Comparison of ENCODE assay signal across 22 mouse cellular contexts in genomic region chr7:28395425-28395824, GRCm38 (mm10). TPM values are rescaled to one million over a fixed set of nuclear protein-coding genes. Genes with fewer than 3 reads are reported as not detected.
DNase-seq lines count a peak whose midpoint lies in the region; ATAC-seq and TF ChIP-seq lines count a peak whose summit lies in the region.
"Had no signal": no experiment of that assay in that cellular context is flagged by ENCODE, and none has a peak within 500 bp of the region (broad histone marks: within the 10 kb centered on the region; RNA-seq: fewer than 3 reads in every experiment).

No protein-coding gene starts in this region.

- no peak for TF ChIP-seq CTCF in liver, postnatal 0 days (IDR thresholded peaks at IDR 0.05; ENCODE audit: low read depth)

- no peak overlapping the region for H3K27ac ChIP-seq in heart, embryonic 10.5 days
- no peak overlapping the region for H3K27ac ChIP-seq in heart, embryonic 12.5 days (ENCODE audit: poor library complexity, severe bottlenecking)
- H3K27ac ChIP-seq in liver, embryonic 13.5 days: 0 out of 2 replicates have a peak overlapping the region, but pooled peaks have one; percentile 5
- H3K27ac ChIP-seq in liver, postnatal 0 days (ENCODE audit: low read depth): no peak overlapping the region

- H3K9me3 ChIP-seq in heart, embryonic 10.5 days: no peaks in the 10 kb centered on the region
- no peaks in the 10 kb centered on the region for H3K9me3 ChIP-seq in heart, embryonic 12.5 days (replicated peaks)
- no peaks in the 10 kb centered on the region for H3K9me3 ChIP-seq in liver, embryonic 13.5 days (replicated peaks)
- H3K9me3 ChIP-seq in liver, postnatal 0 days (ENCODE audit: low read length): no peaks in the 10 kb centered on the region
- H3K9me3 ChIP-seq: G1E had no signal

- H3K4me2 ChIP-seq in heart, embryonic 12.5 days: no peak overlapping the region
- H3K4me2 ChIP-seq in liver, embryonic 13.5 days: no peak overlapping the region
- H3K4me2 ChIP-seq in liver, postnatal 0 days (ENCODE audit: low read depth, low read length): no peak overlapping the region

- no peaks in the 10 kb centered on the region for H3K27me3 ChIP-seq in heart, embryonic 10.5 days (ENCODE audit: insufficient read depth, poor library complexity, severe bottlenecking)
- no peaks in the 10 kb centered on the region for H3K27me3 ChIP-seq in heart, embryonic 12.5 days (replicated peaks)
- H3K27me3 ChIP-seq in liver, embryonic 13.5 days: no peaks in the 10 kb centered on the region
- no peaks in the 10 kb centered on the region for H3K27me3 ChIP-seq in liver, postnatal 0 days (ENCODE audit: insufficient read depth, low read length)
- H3K27me3 ChIP-seq: CH12.LX, Patski had no signal

- ATAC-seq in heart, embryonic 12.5 days (ENCODE audit: insufficient number of reproducible peaks, low FRiP score): no peak
- ATAC-seq in liver, embryonic 13.5 days (ENCODE audit: low read depth): no peak
- ATAC-seq in liver, postnatal 0 days: no peak
- ATAC-seq: activated CD4-positive, CD25-positive, alpha-beta regulatory T cell, adult 4 months; CD4-positive, CD25-positive, alpha-beta regulatory T cell, adult 4 months; Patski had no signal

- intact Hi-C loops in heart, postnatal 14 days (cut with DNase I): no loop called here

- peaks cover 17% of the 10 kb centered on the region for H3K4me1 ChIP-seq in heart, embryonic 10.5 days
- H3K4me1 ChIP-seq in heart, embryonic 12.5 days (replicated peaks): peaks cover 20% of the 10 kb centered on the region
- H3K4me1 ChIP-seq in liver, embryonic 13.5 days (replicated peaks): peaks cover 23% of the 10 kb centered on the region
- peaks cover 15% of the 10 kb centered on the region for H3K4me1 ChIP-seq in liver, postnatal 0 days (ENCODE audit: insufficient read depth)

- no peak overlapping the region for H3K9ac ChIP-seq in heart, embryonic 12.5 days
- no peak overlapping the region for H3K9ac ChIP-seq in liver, embryonic 13.5 days
- H3K9ac ChIP-seq in liver, postnatal 0 days (replicated peaks): no peak overlapping the region

- TF ChIP-seq EP300 in liver, postnatal 0 days (IDR thresholded peaks at IDR 0.05; ENCODE audit: low read depth): no peak

- H3K36me3 ChIP-seq in heart, embryonic 10.5 days: peaks cover 62% of the 10 kb centered on the region
- H3K36me3 ChIP-seq in heart, embryonic 12.5 days: peaks cover 60% of the 10 kb centered on the region
- peaks cover 62% of the 10 kb centered on the region for H3K36me3 ChIP-seq in liver, embryonic 13.5 days
- peaks cover 49% of the 10 kb centered on the region for H3K36me3 ChIP-seq in liver, postnatal 0 days (replicated peaks; ENCODE audit: insufficient read depth, low read length)

- no peak overlapping the region for H3K4me3 ChIP-seq in heart, embryonic 10.5 days
- H3K4me3 ChIP-seq in heart, embryonic 12.5 days: no peak overlapping the region
- H3K4me3 ChIP-seq in liver, embryonic 13.5 days (replicated peaks): no peak overlapping the region
- H3K4me3 ChIP-seq in liver, postnatal 0 days (ENCODE audit: low read depth, low read length): no peak overlapping the region

- WGBS in heart, embryonic 10.5 days: 92% methylated on average over 4 of the region's 4 CpGs
- 94% methylated on average over 4 of the region's 4 CpGs for whole genome bisulfite sequencing in heart, embryonic 12.5 days
- WGBS in liver, embryonic 13.5 days (ENCODE audit: insufficient replicate concordance): 89% methylated on average over 4 of the region's 4 CpGs
- 91% methylated on average over 4 of the region's 4 CpGs for WGBS in liver, postnatal 0 days (ENCODE audit: insufficient replicate concordance)

- peak; percentile 89 for DNase-seq in heart, adult 11 months
- no peak for DNase-seq in heart, postnatal 14 days
- DNase-seq in heart, embryonic 10.5 days (ENCODE audit: low spot score): peak; percentile 58
- no peak for DNase-seq in liver, embryonic 13.5 days
- no peak for DNase-seq in liver, postnatal 0 days
- DNase-seq: adrenal gland, adult 2 months; adrenal gland, adult 8-10 months; adrenal gland, postnatal 10 days; adrenal gland, postnatal 14 days; adrenal gland, postnatal 25 days; adrenal gland, postnatal 36 days; B cell, adult 2 months; cerebellum, adult 11 months; cerebellum, adult 11-12 months; cerebellum, adult 18-20 months had no signal

RNA-seq across cellular contexts. Expression of gene Paf1, which starts 2.7 kb away (rescaled TPM):
- 10 to 100 TPM; 46.2 to 47.7 TPM for total RNA-seq in heart, postnatal 14 days (2021)
- 79.8 and 81.3 TPM in 2 replicates for polyA plus RNA-seq in heart, embryonic 10.5 days (2016; fragmentation: Nextera tagmentation; extraction: Ambion mirVana)
- polyA plus RNA-seq in heart, embryonic 12.5 days (2016; fragmentation: Nextera tagmentation; extraction: Ambion mirVana): 68.5 and 70.4 TPM in 2 replicates
- polyA plus RNA-seq in liver, embryonic 13.5 days (2015; fragmentation: Nextera tagmentation; extraction: Ambion mirVana): 30.7 and 33.4 TPM in 2 replicates
- polyA plus RNA-seq in liver, postnatal 0 days (2015; fragmentation: Nextera tagmentation; extraction: Ambion mirVana): 16.9 and 21.1 TPM in 2 replicates

RNA-seq across cellular contexts. Expression of gene Med29, which starts 2.9 kb away (rescaled TPM):
- 10 to 100 TPM; 18.4 to 19.9 TPM for total RNA-seq in heart, postnatal 14 days (2021)
- 58.8 and 62.0 TPM in 2 replicates for polyA plus RNA-seq in heart, embryonic 10.5 days (2016; fragmentation: Nextera tagmentation; extraction: Ambion mirVana)
- 45.4 and 46.5 TPM in 2 replicates for polyA plus RNA-seq in heart, embryonic 12.5 days (2016; fragmentation: Nextera tagmentation; extraction: Ambion mirVana)
- polyA plus RNA-seq in liver, embryonic 13.5 days (2015; fragmentation: Nextera tagmentation; extraction: Ambion mirVana): 28.1 and 31.8 TPM in 2 replicates
- polyA plus RNA-seq in liver, postnatal 0 days (2015; fragmentation: Nextera tagmentation; extraction: Ambion mirVana): 18.0 and 18.6 TPM in 2 replicates

RNA-seq across cellular contexts. Expression of gene Zfp36, which starts 15.4 kb away (rescaled TPM):
- 10 to 100 TPM; 25.7 to 27.6 TPM for total RNA-seq in heart, postnatal 14 days (2021)
- polyA plus RNA-seq in heart, embryonic 10.5 days (2016; fragmentation: Nextera tagmentation; extraction: Ambion mirVana): 13.7 and 15.1 TPM in 2 replicates
- polyA plus RNA-seq in heart, embryonic 12.5 days (2016; fragmentation: Nextera tagmentation; extraction: Ambion mirVana): 15.9 and 16.5 TPM in 2 replicates
- 4.7 and 6.3 TPM in 2 replicates for polyA plus RNA-seq in liver, embryonic 13.5 days (2015; fragmentation: Nextera tagmentation; extraction: Ambion mirVana)
- 13.5 and 21.1 TPM in 2 replicates for polyA plus RNA-seq in liver, postnatal 0 days (2015; fragmentation: Nextera tagmentation; extraction: Ambion mirVana)

RNA-seq across cellular contexts. Expression of gene Plekhg2, which starts 23.0 kb away (rescaled TPM):
- 10 to 100 TPM; 32.1 to 32.5 TPM for total RNA-seq in heart, postnatal 14 days (2021)
- polyA plus RNA-seq in heart, embryonic 10.5 days (2016; fragmentation: Nextera tagmentation; extraction: Ambion mirVana): 68.3 and 75.1 TPM in 2 replicates
- 58.0 and 65.3 TPM in 2 replicates for polyA plus RNA-seq in heart, embryonic 12.5 days (2016; fragmentation: Nextera tagmentation; extraction: Ambion mirVana)
- 4.9 and 5.0 TPM in 2 replicates for polyA plus RNA-seq in liver, embryonic 13.5 days (2015; fragmentation: Nextera tagmentation; extraction: Ambion mirVana)
- polyA plus RNA-seq in liver, postnatal 0 days (2015; fragmentation: Nextera tagmentation; extraction: Ambion mirVana): 2.8 and 3.9 TPM in 2 replicates

RNA-seq across cellular contexts. Expression of gene Gmfg, which starts 41.8 kb away (rescaled TPM):
- 10 to 100 TPM in 1 of 2 experiments, 1 to 10 TPM in 1; 8.1 to 18.8 TPM for total RNA-seq in heart, postnatal 14 days (2021)
- polyA plus RNA-seq in heart, embryonic 10.5 days (2016; fragmentation: Nextera tagmentation; extraction: Ambion mirVana): 7.5 and 8.7 TPM in 2 replicates
- polyA plus RNA-seq in heart, embryonic 12.5 days (2016; fragmentation: Nextera tagmentation; extraction: Ambion mirVana): 4.9 and 5.4 TPM in 2 replicates
- 32.1 and 32.9 TPM in 2 replicates for polyA plus RNA-seq in liver, embryonic 13.5 days (2015; fragmentation: Nextera tagmentation; extraction: Ambion mirVana)
- 75.4 and 81.4 TPM in 2 replicates for polyA plus RNA-seq in liver, postnatal 0 days (2015; fragmentation: Nextera tagmentation; extraction: Ambion mirVana)
- polyA plus RNA-seq: C2C12 had no signal

Comparison
In these comparisons a context has a peak if more than half of its experiments do, and no peak if none do; other contexts are left out.
1. DNase-seq: peak in heart, adult 11 months (single experiment) and heart, embryonic 10.5 days (single experiment); none in heart, postnatal 14 days (0 of 2), liver, embryonic 13.5 days (single experiment) and liver, postnatal 0 days (single experiment).